Mouse (Mus musculus): ENCODE measurements around the gene Igsf9b. TPM values are rescaled to one million over a fixed set of nuclear protein-coding genes. Genes with fewer than 3 reads are reported as not detected.

The Igsf9b gene
- polyA plus RNA-seq, 1 experiment, result 2.6 TPM

DNA sequence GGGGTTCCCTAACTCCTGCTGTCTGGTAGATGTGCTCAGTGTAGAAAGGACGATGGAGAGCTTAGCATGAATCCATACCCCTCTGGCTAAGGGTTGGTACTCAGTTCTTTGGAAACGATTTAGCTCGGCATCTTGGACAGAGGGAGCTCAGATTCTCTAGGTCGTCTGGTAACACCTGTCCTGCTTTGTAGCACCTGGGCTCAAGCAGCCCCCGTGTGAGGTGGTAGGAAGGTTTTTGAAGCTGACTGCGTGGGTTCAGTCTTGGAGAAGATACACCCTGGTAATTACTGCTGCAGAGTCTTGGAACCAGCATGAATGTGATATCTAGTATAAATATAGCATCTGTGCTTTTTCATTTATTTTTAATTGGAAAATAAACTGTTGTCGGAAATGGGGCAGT is 54.1 kb downstream of the Igsf9b start:
- 83% methylated on average over 7 of the region's 7 CpGs for WGBS
- H3K27me3 ChIP-seq (ENCODE audit: control insufficient read depth, insufficient read depth, low read length), result no peaks in the 10 kb centered on the region
- TF ChIP-seq CTCF (IDR thresholded peaks at IDR 0.05; ENCODE audit: extremely low read depth, insufficient read length, insufficient replicate concordance, low read depth, low read length), result no peak
- TF ChIP-seq POLR2A (IDR thresholded peaks at IDR 0.05; ENCODE audit: low read depth, low read length), result no peak
- no peak overlapping the region for H3K27ac ChIP-seq (ENCODE audit: insufficient read depth, low read depth, low read length)
- no peak overlapping the region for H3K4me3 ChIP-seq (ENCODE audit: low read depth, low read length)
- H3K4me1 ChIP-seq (ENCODE audit: control insufficient read depth, insufficient read depth, insufficient read length, low read length), result no peaks in the 10 kb centered on the region
- H3K36me3 ChIP-seq (ENCODE audit: control insufficient read depth, insufficient read depth, low read length), result no peaks in the 10 kb centered on the region

DNA sequence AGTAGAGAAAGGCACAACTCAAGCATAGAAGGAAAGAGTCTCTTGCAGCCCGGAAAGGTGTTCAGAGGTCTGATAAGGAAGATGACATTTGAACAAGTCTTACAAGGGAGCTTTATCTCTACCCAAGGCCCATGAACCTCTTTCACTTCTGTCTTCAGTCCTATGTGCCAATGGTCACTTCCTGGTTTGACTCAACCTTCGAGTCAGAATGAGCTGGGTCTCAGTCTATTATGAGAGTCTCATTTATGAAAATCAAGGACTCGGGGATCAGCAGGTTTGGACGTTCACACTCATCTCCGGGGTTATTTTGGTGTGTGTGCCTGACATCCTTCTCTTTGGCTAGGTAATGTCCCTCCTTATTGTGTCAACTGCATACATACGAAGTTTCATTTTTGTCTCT is 58.9 kb downstream of the Igsf9b start:
- Histone ChIP-seq H3K4me1 (ENCODE audit: control insufficient read depth, insufficient read depth, insufficient read length, low read length) (no peaks in the 10 kb centered on the region), H3K4me3 (ENCODE audit: low read depth, low read length) (no peak overlapping the region), H3K36me3 (ENCODE audit: control insufficient read depth, insufficient read depth, low read length) (no peaks in the 10 kb centered on the region), H3K27ac (ENCODE audit: insufficient read depth, low read depth, low read length) (no peak overlapping the region), H3K27me3 (ENCODE audit: control insufficient read depth, insufficient read depth, low read length) (no peaks in the 10 kb centered on the region)
- TF ChIP-seq POLR2A (IDR thresholded peaks at IDR 0.05; ENCODE audit: low read depth, low read length), result no peak
- TF ChIP-seq CTCF (IDR thresholded peaks at IDR 0.05; ENCODE audit: extremely low read depth, insufficient read length, insufficient replicate concordance, low read depth, low read length), result no peak
- 77% methylated on average over 6 of the region's 6 CpGs for WGBS

DNA sequence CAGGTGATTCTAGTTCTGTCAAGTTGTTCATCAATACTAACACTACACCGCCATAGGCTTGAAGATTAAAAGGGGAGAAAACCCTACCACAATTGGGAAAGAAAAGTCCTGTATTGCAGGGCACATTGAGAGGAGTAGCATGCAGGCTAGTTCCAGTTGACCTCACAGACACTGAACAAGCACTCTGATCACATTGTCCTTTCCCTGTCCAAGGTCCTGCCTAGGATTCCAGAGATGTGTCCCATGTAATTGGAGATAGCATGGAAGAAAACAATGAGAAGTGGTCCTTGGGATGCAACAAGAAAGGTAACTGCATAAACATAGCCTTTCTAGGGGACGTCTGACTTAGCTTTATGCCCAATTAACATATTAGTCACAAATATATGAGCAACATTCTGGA is 68.2 kb downstream of the Igsf9b start:
- H3K36me3 ChIP-seq (ENCODE audit: control insufficient read depth, insufficient read depth, low read length), result no peaks in the 10 kb centered on the region
- WGBS, result 61% methylated on average over 2 of the region's 2 CpGs
- no peak overlapping the region for H3K4me3 ChIP-seq (ENCODE audit: low read depth, low read length)
- H3K27ac ChIP-seq (ENCODE audit: insufficient read depth, low read depth, low read length), result no peak overlapping the region
- TF ChIP-seq POLR2A (IDR thresholded peaks at IDR 0.05; ENCODE audit: low read depth, low read length), result no peak
- TF ChIP-seq CTCF (IDR thresholded peaks at IDR 0.05; ENCODE audit: extremely low read depth, insufficient read length, insufficient replicate concordance, low read depth, low read length), result no peak
- H3K27me3 ChIP-seq (ENCODE audit: control insufficient read depth, insufficient read depth, low read length), result no peaks in the 10 kb centered on the region
- no peaks in the 10 kb centered on the region for H3K4me1 ChIP-seq (ENCODE audit: control insufficient read depth, insufficient read depth, insufficient read length, low read length)

DNA sequence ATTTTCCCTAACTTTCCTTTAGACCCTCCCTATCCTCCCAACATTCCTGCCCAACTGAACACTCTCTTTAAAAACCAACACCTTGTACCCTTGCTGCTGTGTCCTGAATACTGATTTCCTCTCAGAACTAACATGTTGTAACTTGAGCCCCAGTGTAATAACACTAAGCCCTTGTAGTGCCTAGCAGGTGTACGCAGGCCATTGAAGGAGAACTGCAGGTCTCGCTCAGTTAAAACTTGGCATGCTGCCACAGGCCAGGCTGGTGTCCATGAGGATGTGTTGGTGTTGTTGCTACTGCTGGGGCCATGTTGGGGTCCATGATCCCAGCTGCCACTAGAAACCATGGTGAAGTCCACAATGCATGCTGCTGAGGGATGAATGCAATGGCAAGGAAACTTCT is 70.1 kb downstream of the Igsf9b start:
- Histone ChIP-seq H3K4me3 (ENCODE audit: low read depth, low read length) (no peak overlapping the region), H3K27ac (ENCODE audit: insufficient read depth, low read depth, low read length) (no peak overlapping the region), H3K4me1 (ENCODE audit: control insufficient read depth, insufficient read depth, insufficient read length, low read length) (no peaks in the 10 kb centered on the region), H3K36me3 (ENCODE audit: control insufficient read depth, insufficient read depth, low read length) (no peaks in the 10 kb centered on the region), H3K27me3 (ENCODE audit: control insufficient read depth, insufficient read depth, low read length) (no peaks in the 10 kb centered on the region)
- TF ChIP-seq POLR2A (IDR thresholded peaks at IDR 0.05; ENCODE audit: low read depth, low read length) (no peak), CTCF (IDR thresholded peaks at IDR 0.05; ENCODE audit: extremely low read depth, insufficient read length, insufficient replicate concordance, low read depth, low read length) (no peak)
- WGBS, result 70% methylated on average over 2 of the region's 2 CpGs

DNA sequence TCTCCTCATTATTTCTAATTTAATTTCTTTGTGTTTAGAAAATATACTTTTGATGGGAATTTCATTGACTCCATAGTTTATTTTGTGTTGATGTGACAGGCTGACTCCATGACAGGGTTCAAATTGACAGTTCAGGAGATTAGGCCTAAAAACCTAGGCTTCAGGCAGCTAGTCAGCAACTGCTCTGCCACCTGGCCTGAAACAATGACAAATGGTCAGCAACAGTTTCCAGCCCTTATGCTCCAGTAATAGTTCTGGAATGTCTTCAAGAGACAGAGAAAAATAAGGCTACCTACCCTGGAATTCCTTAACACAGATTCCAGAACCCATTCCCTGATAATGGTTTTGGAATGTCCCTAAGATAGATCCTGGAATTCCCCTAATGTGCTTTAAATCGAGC is 76.7 kb downstream of the Igsf9b start:
- TF ChIP-seq POLR2A (IDR thresholded peaks at IDR 0.05; ENCODE audit: low read depth, low read length), result no peak
- no peak for TF ChIP-seq CTCF (IDR thresholded peaks at IDR 0.05; ENCODE audit: extremely low read depth, insufficient read length, insufficient replicate concordance, low read depth, low read length)
- no peaks in the 10 kb centered on the region for H3K4me1 ChIP-seq (ENCODE audit: control insufficient read depth, insufficient read depth, insufficient read length, low read length)
- 52% methylated on average over 1 of the region's 1 CpGs for WGBS
- H3K27ac ChIP-seq (ENCODE audit: insufficient read depth, low read depth, low read length), result no peak overlapping the region
- H3K36me3 ChIP-seq (ENCODE audit: control insufficient read depth, insufficient read depth, low read length), result no peaks in the 10 kb centered on the region
- H3K27me3 ChIP-seq (ENCODE audit: control insufficient read depth, insufficient read depth, low read length), result no peaks in the 10 kb centered on the region
- no peak overlapping the region for H3K4me3 ChIP-seq (ENCODE audit: low read depth, low read length)

DNA sequence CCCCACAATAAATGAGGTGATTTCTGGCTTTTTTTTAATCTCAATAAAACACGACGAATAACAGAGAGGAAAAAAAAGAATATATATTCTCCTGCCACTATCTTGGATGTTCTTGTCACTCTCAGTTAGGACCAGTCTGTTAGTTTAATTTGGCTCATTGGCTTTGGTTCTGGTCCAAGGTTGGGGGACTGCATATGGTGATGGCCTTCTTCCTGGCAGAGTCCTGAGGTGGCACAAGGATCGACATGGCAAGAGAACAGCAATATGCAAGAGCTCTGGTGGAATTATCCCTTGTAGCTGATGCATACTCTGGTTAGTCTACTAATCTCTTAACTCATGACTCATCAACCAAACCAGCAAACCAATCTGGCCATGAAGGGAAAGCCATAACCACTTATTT is 87.9 kb downstream of the Igsf9b start:
- Histone ChIP-seq H3K4me1 (ENCODE audit: control insufficient read depth, insufficient read depth, insufficient read length, low read length) (no peaks in the 10 kb centered on the region), H3K36me3 (ENCODE audit: control insufficient read depth, insufficient read depth, low read length) (no peaks in the 10 kb centered on the region), H3K27ac (ENCODE audit: insufficient read depth, low read depth, low read length) (no peak overlapping the region), H3K4me3 (ENCODE audit: low read depth, low read length) (no peak overlapping the region), H3K27me3 (ENCODE audit: control insufficient read depth, insufficient read depth, low read length) (no peaks in the 10 kb centered on the region)
- 87% methylated on average over 3 of the region's 3 CpGs for WGBS
- TF ChIP-seq CTCF (IDR thresholded peaks at IDR 0.05; ENCODE audit: extremely low read depth, insufficient read length, insufficient replicate concordance, low read depth, low read length), result no peak
- TF ChIP-seq POLR2A (IDR thresholded peaks at IDR 0.05; ENCODE audit: low read depth, low read length), result no peak

DNA sequence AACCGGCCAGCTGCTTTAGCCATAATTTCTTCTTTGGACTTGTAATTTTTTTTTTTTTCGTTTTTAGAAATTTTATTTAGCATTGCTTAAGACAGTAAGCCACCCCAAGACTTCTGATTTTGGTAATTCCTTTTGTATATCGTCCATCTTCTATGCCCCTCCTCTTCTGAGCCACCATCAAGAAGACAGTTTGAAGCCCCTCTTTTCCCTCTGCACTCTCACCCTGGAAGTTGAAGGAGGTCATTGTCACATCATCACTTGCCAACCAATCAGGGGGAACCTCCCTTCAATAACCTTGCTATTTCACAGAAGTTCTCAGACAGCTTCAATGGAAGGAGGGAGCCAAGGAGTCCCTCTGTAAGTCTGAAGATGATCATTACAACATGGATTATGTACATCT is 97.5 kb downstream of the Igsf9b start, which contains the start of gene Spata19:
Gene Spata19, plus strand, starts transcription at position 301 of the 400 bp plus-strand sequence.
- TF ChIP-seq POLR2A (IDR thresholded peaks at IDR 0.05; ENCODE audit: low read depth, low read length), result no peak
- TF ChIP-seq CTCF (IDR thresholded peaks at IDR 0.05; ENCODE audit: extremely low read depth, insufficient read length, insufficient replicate concordance, low read depth, low read length), result no peak
- H3K27me3 ChIP-seq (ENCODE audit: control insufficient read depth, insufficient read depth, low read length), result no peaks in the 10 kb centered on the region
- H3K27ac ChIP-seq (ENCODE audit: insufficient read depth, low read depth, low read length), result no peak within 1 kb of the TSS
- no peaks in the 10 kb centered on the region for H3K36me3 ChIP-seq (ENCODE audit: control insufficient read depth, insufficient read depth, low read length)
- 61% methylated on average over 3 of the region's 3 CpGs for WGBS
- H3K4me3 ChIP-seq (ENCODE audit: low read depth, low read length), result no peak within 1 kb of the TSS
- no peaks in the 10 kb centered on the region for H3K4me1 ChIP-seq (ENCODE audit: control insufficient read depth, insufficient read depth, insufficient read length, low read length)

DNA sequence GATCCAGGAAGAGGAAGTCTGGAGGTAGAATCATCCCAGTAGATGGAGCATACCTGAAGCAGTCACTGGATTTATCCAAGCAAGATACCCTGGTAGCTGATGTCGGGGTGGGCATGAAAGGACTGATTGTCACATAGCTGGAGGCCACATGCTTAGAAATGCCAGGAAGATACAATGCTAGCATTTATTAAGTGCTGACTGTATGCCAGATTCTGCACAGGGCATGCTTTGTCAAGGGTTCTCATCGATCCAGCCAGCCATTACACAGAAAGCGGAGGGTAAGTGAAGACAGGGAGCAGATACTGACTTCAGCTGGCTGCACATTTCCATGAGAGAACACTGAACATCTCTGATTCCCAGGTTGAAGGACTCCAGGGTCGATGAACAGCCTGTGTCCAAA is 102.2 kb downstream of the Igsf9b start:
- Histone ChIP-seq H3K4me1 (ENCODE audit: control insufficient read depth, insufficient read depth, insufficient read length, low read length) (no peaks in the 10 kb centered on the region), H3K27ac (ENCODE audit: insufficient read depth, low read depth, low read length) (no peak overlapping the region), H3K36me3 (ENCODE audit: control insufficient read depth, insufficient read depth, low read length) (no peaks in the 10 kb centered on the region), H3K27me3 (ENCODE audit: control insufficient read depth, insufficient read depth, low read length) (no peaks in the 10 kb centered on the region), H3K4me3 (ENCODE audit: low read depth, low read length) (no peak overlapping the region)
- TF ChIP-seq CTCF (IDR thresholded peaks at IDR 0.05; ENCODE audit: extremely low read depth, insufficient read length, insufficient replicate concordance, low read depth, low read length) (no peak), POLR2A (IDR thresholded peaks at IDR 0.05; ENCODE audit: low read depth, low read length) (no peak)
- WGBS, result 76% methylated on average over 4 of the region's 4 CpGs

Other genes with a start within 250 kb of the Igsf9b start
- 2.9 and 3.5 TPM in 2 replicates for gene Jam3, start 143.8 kb upstream of the Igsf9b start, polyA plus RNA-seq (2012; rRNA removed)
- not detected in 2 replicates for gene Spata19, start 97.6 kb downstream of the Igsf9b start, polyA plus RNA-seq (2012; rRNA removed)